Mouse (Mus musculus) heart, adult 2 months (tissue): ENCODE measurements around the gene Dmac2.

Experiments
- CTCF ChIP-seq: fragments of 200-600 bp; IDR thresholded peaks from 2 replicates; pipeline ENCODE4 v1.8.1; 2022; ENCODE audit warnings: antibody characterized with exemption, mild to moderate bottlenecking, moderate library complexity
- POLR2A ChIP-seq: fragments of 200-500 bp; IDR thresholded peaks from 2 replicates; pipeline ENCODE4 v1.6.1; 2011; ENCODE audit warnings: mild to moderate bottlenecking, low read depth, low read length, control low read depth; ENCODE audit not compliant: insufficient read depth

DNA sequence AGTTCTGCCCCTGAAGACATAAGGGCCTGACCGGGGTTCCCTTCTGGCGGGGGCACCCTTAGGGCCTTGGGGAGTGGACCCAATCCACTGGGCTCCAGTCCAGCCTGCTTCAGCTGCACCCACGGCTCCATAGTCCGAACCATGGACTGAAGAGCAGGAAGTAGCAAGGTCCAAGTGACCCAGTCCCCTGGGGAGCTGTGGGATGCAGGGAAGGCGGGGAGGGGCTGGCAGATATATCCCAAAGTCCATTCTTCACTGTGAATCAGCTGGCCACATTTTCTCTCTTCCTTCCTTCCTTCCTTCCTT, 3.6 kb upstream of the Dmac2 start, which contains the start of gene Erich4:
- TF ChIP-seq POLR2A = no peak
- no peak for TF ChIP-seq CTCF
